ENCODE assay signal across 8 mouse cellular contexts in genomic region chr8:3464309-3464708, GRCm38 (mm10). TPM values are rescaled to one million over a fixed set of nuclear protein-coding genes. Genes with fewer than 3 reads are reported as not detected.
DNase-seq lines count a peak whose midpoint lies in the region; ATAC-seq and TF ChIP-seq lines count a peak whose summit lies in the region.

No protein-coding gene starts in this region.

- no peak overlapping the region for H3K9ac ChIP-seq in intestine, embryonic 14.5 days (ENCODE audit: low read length)
- no peak overlapping the region for H3K9ac ChIP-seq in intestine, embryonic 15.5 days
- H3K9ac ChIP-seq in ES-Bruce4 (ENCODE audit: low read depth, poor library complexity, severe bottlenecking) = no peak overlapping the region

- H3K27me3 ChIP-seq in intestine, embryonic 14.5 days (replicated peaks; ENCODE audit: control insufficient read depth, insufficient read depth, low read length) = no peaks in the 10 kb centered on the region
- H3K27me3 ChIP-seq in intestine, embryonic 15.5 days (replicated peaks) = no peaks in the 10 kb centered on the region
- H3K27me3 ChIP-seq in ES-Bruce4 (ENCODE audit: control insufficient read depth, insufficient read depth, low read length, poor library complexity, severe bottlenecking) = no peaks in the 10 kb centered on the region

- no peaks in the 10 kb centered on the region for H3K4me1 ChIP-seq in intestine, embryonic 14.5 days (replicated peaks; ENCODE audit: control insufficient read depth, insufficient read depth, low read length)
- peaks cover 3% of the 10 kb centered on the region for H3K4me1 ChIP-seq in intestine, embryonic 15.5 days (replicated peaks)
- H3K4me1 ChIP-seq in ES-Bruce4 (ENCODE audit: control insufficient read depth, insufficient read depth, low read length) = no peaks in the 10 kb centered on the region

- ATAC-seq in intestine, embryonic 14.5 days (replicated peaks; ENCODE audit: low FRiP score, low TSS enrichment, low read depth) = no peak
- no peak for ATAC-seq in intestine, embryonic 15.5 days
- ATAC-seq in common myeloid progenitor, adult 5-6 weeks (replicated peaks; ENCODE audit: low read depth, poor library complexity, severe bottlenecking) = peak; percentile 45

- H3K4me3 ChIP-seq in intestine, embryonic 14.5 days (ENCODE audit: low read depth, low read length) = no peak overlapping the region
- no peak overlapping the region for H3K4me3 ChIP-seq in intestine, embryonic 15.5 days (replicated peaks)
- no peak overlapping the region for H3K4me3 ChIP-seq in ES-Bruce4 (ENCODE audit: low read depth, low read length)

- 49% methylated on average over 5 of the region's 5 CpGs for WGBS in intestine, embryonic 14.5 days
- WGBS in intestine, embryonic 15.5 days = 47% methylated on average over 5 of the region's 5 CpGs

- H3K36me3 ChIP-seq in intestine, embryonic 14.5 days (ENCODE audit: control insufficient read depth, insufficient read depth, low read length) = 0 out of 2 replicates have a peak, but pooled peaks cover 3% of the 10 kb centered on the region
- no peaks in the 10 kb centered on the region for H3K36me3 ChIP-seq in intestine, embryonic 15.5 days
- no peaks in the 10 kb centered on the region for H3K36me3 ChIP-seq in ES-Bruce4 (ENCODE audit: control insufficient read depth, insufficient read depth, low read length, poor library complexity, severe bottlenecking)

- H3K27ac ChIP-seq in intestine, embryonic 14.5 days (ENCODE audit: low read depth) = no peak overlapping the region
- no peak overlapping the region for H3K27ac ChIP-seq in intestine, embryonic 15.5 days
- no peak overlapping the region for H3K27ac ChIP-seq in ES-Bruce4 (ENCODE audit: insufficient read depth, low read length)

- peak; percentile 59 for DNase-seq in intestine, embryonic 14.5 days (ENCODE audit: low spot score)
- peak; percentile 50 to 52 for DNase-seq in kidney, postnatal 25 days
- DNase-seq in retina, postnatal 1 day = peak; percentile 77
- no peak for DNase-seq in right cerebral cortex, postnatal 14 days
- no peak for DNase-seq in frontal cortex, adult 2 months (ENCODE audit: extremely low spot score in 1 of 2, low spot score in 1 of 2)

- H3K4me2 ChIP-seq in intestine, embryonic 14.5 days (ENCODE audit: low read length) = no peak overlapping the region
- H3K4me2 ChIP-seq in intestine, embryonic 15.5 days (replicated peaks) = no peak overlapping the region

- no peaks in the 10 kb centered on the region for H3K9me3 ChIP-seq in intestine, embryonic 14.5 days (ENCODE audit: control insufficient read depth, low read length)
- no peaks in the 10 kb centered on the region for H3K9me3 ChIP-seq in intestine, embryonic 15.5 days
- no peaks in the 10 kb centered on the region for H3K9me3 ChIP-seq in ES-Bruce4 (replicated peaks; ENCODE audit: control insufficient read depth, insufficient read depth, low read length, poor library complexity, severe bottlenecking)

- TF ChIP-seq CTCF in ES-Bruce4 (IDR thresholded peaks at IDR 0.05; ENCODE audit: low read depth, low read length) = peak; percentile 57

- no peak for TF ChIP-seq POLR2A in ES-Bruce4 (IDR thresholded peaks at IDR 0.05; ENCODE audit: insufficient read depth, low read length)

- no peak for TF ChIP-seq EP300 in ES-Bruce4 (IDR thresholded peaks at IDR 0.05; ENCODE audit: insufficient read depth, low read depth, low read length)

RNA-seq across cellular contexts. Expression of gene Pex11g, which starts 3.2 kb away (rescaled TPM):
- polyA plus RNA-seq in intestine, embryonic 14.5 days (2014; fragmentation: Nextera tagmentation; extraction: Ambion mirVana) = 4.2 and 5.1 TPM in 2 replicates
- polyA plus RNA-seq in intestine, embryonic 15.5 days (2015; fragmentation: Nextera tagmentation; extraction: Ambion mirVana) = 8.9 and 15.2 TPM in 2 replicates
- polyA plus RNA-seq in ES-Bruce4 (2011; ENCODE audit: insufficient read depth, insufficient read length, low read depth, missing spikeins) = 4.6 and 6.7 TPM in 2 replicates
- total RNA-seq in common myeloid progenitor, adult 5-6 weeks (2017) = 1.3 and 1.4 TPM in 2 replicates
- polyA plus RNA-seq in frontal cortex, adult 2 months (2012; rRNA removed) = 1.6 and 2.0 TPM in 2 replicates

RNA-seq across cellular contexts. Expression of gene Tex45, which starts 6.4 kb away (rescaled TPM):
- polyA plus RNA-seq in intestine, embryonic 14.5 days (2014; fragmentation: Nextera tagmentation; extraction: Ambion mirVana) = 0.12 TPM in 1 of 2 replicates, not detected in the other
- polyA plus RNA-seq in intestine, embryonic 15.5 days (2015; fragmentation: Nextera tagmentation; extraction: Ambion mirVana) = not detected in 2 replicates
- 0.39 and 0.44 TPM in 2 replicates for polyA plus RNA-seq in ES-Bruce4 (2011; ENCODE audit: insufficient read depth, insufficient read length, low read depth, missing spikeins)
- total RNA-seq in common myeloid progenitor, adult 5-6 weeks (2017) = not detected in 2 replicates
- 0.19 and 0.28 TPM in 2 replicates for polyA plus RNA-seq in frontal cortex, adult 2 months (2012; rRNA removed)

RNA-seq across cellular contexts. Expression of gene Zfp358, which starts 28.6 kb away (rescaled TPM):
- polyA plus RNA-seq in intestine, embryonic 14.5 days (2014; fragmentation: Nextera tagmentation; extraction: Ambion mirVana) = 20.6 and 22.7 TPM in 2 replicates
- polyA plus RNA-seq in intestine, embryonic 15.5 days (2015; fragmentation: Nextera tagmentation; extraction: Ambion mirVana) = 31.3 and 32.6 TPM in 2 replicates
- 15.5 and 17.7 TPM in 2 replicates for polyA plus RNA-seq in ES-Bruce4 (2011; ENCODE audit: insufficient read depth, insufficient read length, low read depth, missing spikeins)
- total RNA-seq in common myeloid progenitor, adult 5-6 weeks (2017) = 6.2 and 8.3 TPM in 2 replicates
- 48.5 and 50.2 TPM in 2 replicates for polyA plus RNA-seq in frontal cortex, adult 2 months (2012; rRNA removed)

RNA-seq across cellular contexts. Expression of gene Mcoln1, which starts 35.9 kb away (rescaled TPM):
- 37.3 and 41.8 TPM in 2 replicates for polyA plus RNA-seq in intestine, embryonic 14.5 days (2014; fragmentation: Nextera tagmentation; extraction: Ambion mirVana)
- 52.4 and 60.9 TPM in 2 replicates for polyA plus RNA-seq in intestine, embryonic 15.5 days (2015; fragmentation: Nextera tagmentation; extraction: Ambion mirVana)
- polyA plus RNA-seq in ES-Bruce4 (2011; ENCODE audit: insufficient read depth, insufficient read length, low read depth, missing spikeins) = 62.0 and 62.3 TPM in 2 replicates
- 26.1 and 28.9 TPM in 2 replicates for total RNA-seq in common myeloid progenitor, adult 5-6 weeks (2017)
- 215 and 230 TPM in 2 replicates for polyA plus RNA-seq in frontal cortex, adult 2 months (2012; rRNA removed)

RNA-seq across cellular contexts. Expression of gene Pnpla6, which starts 50.9 kb away (rescaled TPM):
- 25.7 and 26.7 TPM in 2 replicates for polyA plus RNA-seq in intestine, embryonic 14.5 days (2014; fragmentation: Nextera tagmentation; extraction: Ambion mirVana)
- 34.4 and 36.7 TPM in 2 replicates for polyA plus RNA-seq in intestine, embryonic 15.5 days (2015; fragmentation: Nextera tagmentation; extraction: Ambion mirVana)
- 46.6 and 47.5 TPM in 2 replicates for polyA plus RNA-seq in ES-Bruce4 (2011; ENCODE audit: insufficient read depth, insufficient read length, low read depth, missing spikeins)
- 16.1 and 21.8 TPM in 2 replicates for total RNA-seq in common myeloid progenitor, adult 5-6 weeks (2017)
- polyA plus RNA-seq in frontal cortex, adult 2 months (2012; rRNA removed) = 65.5 and 79.6 TPM in 2 replicates

Comparison
In these comparisons a context has a peak if more than half of its experiments do, and no peak if none do; other contexts are left out.
1. DNase-seq: peak in intestine, embryonic 14.5 days (single experiment), kidney, postnatal 25 days (2 of 2) and retina, postnatal 1 day (single experiment); none in right cerebral cortex, postnatal 14 days (single experiment) and frontal cortex, adult 2 months (0 of 2).